Mouse (Mus musculus) left cerebral cortex, postnatal 10 days (tissue): ENCODE measurements at regions not wholly inside any gene's neighbourhood (a gene's known extent, or its start where the extent isn't known, plus 50 kb on each side); places are given as distances from the start of the nearest gene placed in this dataset.

Source experiments
- DNase-seq, 2 experiments: peaks; one replicate each; pipeline ENCODE4 v3.0.0; 2021 to 2022; ENCODE audit warnings: low spot score in 2 of 2, mixed read lengths in 1 of 2; ENCODE audit errors: extremely low spot score in 1 of 2
- intact Hi-C: fragments of 180-260 bp; cut with DNase I; formaldehyde crosslinking; loops from one replicate; pipeline ENCODE4 v1.15.1; 2025

DNA sequence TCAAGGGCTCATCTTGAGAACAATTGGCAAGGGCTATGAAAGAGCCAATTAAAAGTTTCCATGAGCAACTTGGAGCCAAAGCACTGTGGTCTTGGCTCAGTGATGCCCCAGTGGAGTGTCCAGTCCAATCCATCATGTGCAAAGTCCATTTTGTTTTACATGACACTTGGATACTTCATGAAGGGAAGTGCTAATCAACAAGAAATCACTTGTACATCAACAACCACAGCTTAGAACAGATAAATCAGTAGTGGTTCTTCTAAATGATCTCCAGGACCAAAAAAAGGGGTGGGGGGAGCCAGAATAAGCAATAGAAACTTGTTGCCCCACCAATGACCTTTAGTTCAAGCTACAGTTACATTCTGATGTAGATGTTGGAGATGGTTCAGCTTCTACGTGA, 87.0 kb upstream of the Asb5 start:
- intact Hi-C loops = no loop called here

DNA sequence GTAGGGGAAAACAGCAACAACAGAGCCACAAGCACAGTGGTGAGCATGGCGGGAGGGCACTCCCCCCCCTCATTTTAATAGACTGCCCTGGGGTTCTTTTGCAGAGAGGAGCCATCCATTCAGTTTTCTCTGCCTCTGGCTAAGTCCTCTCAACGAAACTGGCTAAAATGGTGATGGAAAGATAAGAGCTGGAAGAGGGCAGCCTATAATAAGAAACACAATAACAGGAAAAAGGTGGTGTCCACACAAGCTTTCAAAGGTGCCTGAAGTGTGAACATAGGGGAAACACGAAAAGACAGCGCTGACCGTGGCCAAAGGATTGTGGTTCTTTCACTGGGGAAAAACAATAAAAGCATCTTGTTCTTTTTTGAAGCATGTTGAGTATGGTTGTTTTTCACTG, 83.0 kb upstream of the Asb5 start:
- DNase-seq = no peak
- intact Hi-C loops = no loop called here

More for the DNA sequence above, 87.0 kb upstream of the Asb5 start:
- DNase-seq = no peak

DNA sequence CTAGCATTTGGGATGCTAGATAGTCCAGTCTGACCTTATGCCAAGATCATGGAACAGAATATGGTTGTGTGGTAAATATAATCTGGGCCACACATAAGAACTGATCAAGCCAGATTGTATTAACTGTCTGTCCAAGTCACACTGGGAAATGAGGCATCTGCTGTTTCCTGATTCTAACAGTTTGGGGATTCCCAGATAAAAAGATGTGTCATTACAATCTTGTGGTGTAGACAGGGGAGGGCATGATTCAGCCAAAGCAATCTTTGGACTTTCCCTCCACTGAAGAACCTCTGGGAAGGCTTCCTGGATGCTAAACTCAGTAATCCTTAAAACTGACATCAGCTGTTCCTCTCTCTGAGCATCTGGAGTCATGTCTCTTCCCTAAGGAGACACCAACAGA, 79.6 kb upstream of the Asb5 start:
- DNase-seq = no peak
- intact Hi-C loops = no loop called here

DNA sequence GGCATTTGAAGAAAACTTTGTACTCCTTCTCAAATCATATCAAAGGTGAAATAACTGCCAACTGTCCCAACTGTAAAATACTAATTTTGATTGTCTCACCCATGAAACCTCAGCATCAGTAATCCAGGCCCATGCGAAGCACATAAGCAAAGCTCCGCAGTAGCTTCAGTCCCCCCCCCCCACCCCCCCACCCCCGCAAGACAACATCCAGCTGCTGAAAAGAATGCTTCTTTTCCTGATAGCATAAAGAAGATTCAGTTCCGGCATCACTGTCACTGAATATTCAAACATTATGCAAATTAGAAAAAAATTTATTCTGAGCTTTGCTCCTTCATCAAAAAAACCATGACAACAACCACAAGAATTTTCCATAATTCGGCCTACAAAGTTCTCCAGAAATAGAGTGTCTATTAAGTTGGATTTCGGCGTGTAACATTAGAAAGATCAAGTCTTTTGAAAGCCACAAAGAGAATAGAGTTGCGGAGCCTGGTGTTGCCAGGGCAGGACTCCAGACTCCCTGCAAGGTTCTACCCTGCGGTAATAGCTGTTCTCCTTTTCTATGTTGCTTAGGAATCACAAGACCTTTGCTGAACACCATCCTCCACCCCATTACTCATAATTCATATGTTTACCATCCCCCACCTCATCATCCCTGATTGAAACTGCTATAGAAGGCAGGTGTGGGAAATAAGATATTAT, 77.9 kb upstream of the Asb5 start:
- DNase-seq = no peak
- intact Hi-C loops = no loop called here

DNA sequence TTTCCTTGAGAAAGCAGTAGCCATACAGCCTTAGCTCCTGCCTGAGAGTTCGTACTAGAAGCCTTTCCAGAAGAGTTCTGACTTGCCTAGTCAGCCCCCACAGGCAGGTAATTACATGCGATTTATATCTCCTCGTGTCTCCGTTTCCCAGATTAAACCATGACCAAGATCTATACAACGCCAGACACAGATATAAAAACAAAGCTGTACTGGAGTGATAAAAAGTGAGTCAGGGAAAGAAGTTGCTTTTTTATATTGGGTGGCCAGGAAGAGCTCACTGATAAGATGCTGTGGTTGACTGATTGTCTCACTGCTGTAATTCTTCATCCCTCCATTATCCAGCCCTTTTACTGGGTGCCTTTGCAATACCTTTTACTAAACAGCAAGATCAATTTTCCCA, 64.4 kb upstream of the Asb5 start:
- no peak for DNase-seq
- intact Hi-C loops = no loop called here

DNA sequence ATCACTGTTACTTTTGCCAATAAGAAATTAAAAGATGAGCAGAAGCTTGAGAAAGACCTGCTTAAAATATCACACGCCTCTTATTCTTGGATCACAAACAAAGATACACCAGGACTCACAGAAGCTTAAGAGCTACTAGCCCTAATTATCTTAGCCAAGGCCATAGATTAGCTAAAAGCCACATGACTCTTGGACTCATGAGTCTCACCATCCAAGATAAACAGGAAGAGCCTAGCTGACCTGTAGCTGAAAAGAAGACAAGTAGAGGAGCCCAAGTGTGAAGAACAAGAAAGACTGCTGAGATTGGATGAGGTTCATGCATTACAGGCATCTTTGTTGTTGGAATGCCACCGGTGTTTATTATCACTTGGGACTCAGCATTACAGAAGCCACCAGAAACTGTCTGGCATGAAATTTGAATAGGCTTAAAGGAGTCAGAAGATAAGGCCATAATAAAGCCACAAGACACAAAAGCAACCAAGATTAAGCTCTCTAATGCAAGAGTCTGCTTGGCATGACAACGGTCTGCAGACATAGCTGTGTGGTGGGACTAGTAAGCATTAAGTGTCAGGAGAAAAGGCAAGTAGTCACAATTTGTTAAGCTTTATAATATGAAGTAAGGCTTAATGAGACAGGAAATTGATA, 63.8 kb upstream of the Asb5 start:
- no peak for DNase-seq
- intact Hi-C loops = no loop called here
